Mouse (Mus musculus) embryo, embryonic 10.5 days (tissue): ENCODE results near the gene Zfp825.
"Not testable (repeated sequence)": the region's sequence is repeated elsewhere in the genome, so short reads cannot be mapped to it uniquely, and the experiment has no call there.

Source experiments
- DNase-seq: peaks from one replicate; pipeline ENCODE4 v3.0.0-alpha.2; 2015; ENCODE audit warnings: low spot score

Zfp825 gene

DNA sequence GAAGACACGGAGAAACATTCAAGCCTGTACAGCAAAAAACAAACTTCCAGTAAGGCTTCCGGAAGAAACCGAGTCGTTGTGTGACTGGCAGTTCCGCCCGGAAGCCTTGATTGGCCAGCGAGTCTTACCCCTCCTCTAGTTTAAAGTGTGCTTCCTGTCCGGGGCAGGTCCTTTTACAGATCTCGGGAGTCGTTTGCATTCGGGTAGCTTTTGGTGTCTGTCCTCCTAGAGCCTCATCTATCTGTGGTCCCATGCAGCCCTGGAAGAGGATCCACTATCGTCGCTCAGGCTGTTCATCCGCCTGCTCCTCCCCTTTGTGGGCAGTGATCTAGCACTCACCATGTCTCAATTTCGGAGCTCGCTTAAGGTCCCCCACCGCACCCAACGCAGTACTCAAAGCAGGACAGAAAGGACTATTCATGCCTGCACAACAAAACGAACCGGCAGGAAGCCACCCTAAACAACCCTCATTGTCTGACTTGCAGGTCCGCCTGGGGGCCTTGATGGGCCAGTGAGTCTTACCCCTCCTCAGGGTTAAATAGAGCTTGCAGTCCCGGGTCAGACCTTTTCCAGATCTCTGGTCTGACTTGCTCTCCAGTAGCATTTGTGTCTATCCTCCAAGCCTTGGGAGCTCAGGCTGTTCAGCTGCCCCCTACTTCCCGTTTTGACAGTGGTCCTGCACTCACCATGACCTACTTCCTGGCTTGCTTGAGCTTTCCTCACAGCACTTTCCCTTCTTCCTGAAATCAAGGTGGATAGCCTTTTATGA, at the start of gene Zfp825:
TSS of gene Zfp825 (minus strand) at position 82 of the 769 bp plus-strand sequence.
- peak; percentile 88 for DNase-seq

DNA sequence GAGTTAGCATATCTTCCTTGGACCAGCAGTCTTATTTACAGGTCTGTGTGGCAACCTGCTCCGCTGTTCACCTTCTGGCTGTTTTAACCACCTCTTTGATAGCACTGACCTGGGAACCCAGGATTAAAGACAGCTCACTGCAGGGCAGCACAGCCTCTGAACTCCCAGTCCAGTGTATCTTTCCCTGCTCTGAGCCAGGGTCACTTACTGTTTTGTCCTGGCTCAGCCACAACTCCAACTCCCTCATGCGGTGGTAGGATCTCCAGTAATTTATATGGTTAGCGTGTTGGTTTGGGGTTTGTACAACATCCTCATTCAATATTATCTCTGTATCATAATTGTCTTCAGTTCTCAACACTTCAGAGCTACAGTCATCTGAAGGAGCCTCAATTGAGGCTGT, 41.6 kb upstream of the Zfp825 start:
- DNase-seq, result not testable (repeated sequence)

DNA sequence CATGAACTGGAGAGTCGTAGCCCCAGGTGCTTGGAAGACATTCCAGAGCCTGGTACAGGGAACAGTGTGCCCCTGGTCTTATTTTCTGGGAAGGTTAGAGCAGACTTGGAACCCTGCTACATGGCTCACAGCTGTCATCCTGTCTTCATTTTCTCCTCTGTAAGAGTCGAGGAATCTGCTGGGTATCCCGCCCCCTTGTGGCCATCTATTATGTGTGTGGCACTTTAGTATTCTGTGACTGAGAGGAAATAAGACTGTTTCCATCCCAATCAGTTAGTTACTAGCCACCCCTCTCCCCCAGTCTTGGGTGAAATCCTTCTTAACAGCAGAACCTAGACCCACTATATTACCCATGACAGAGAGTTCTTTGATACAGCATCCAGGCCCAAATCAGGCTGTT, 41.1 kb upstream of the Zfp825 start:
- peak; percentile 85 for DNase-seq

DNA sequence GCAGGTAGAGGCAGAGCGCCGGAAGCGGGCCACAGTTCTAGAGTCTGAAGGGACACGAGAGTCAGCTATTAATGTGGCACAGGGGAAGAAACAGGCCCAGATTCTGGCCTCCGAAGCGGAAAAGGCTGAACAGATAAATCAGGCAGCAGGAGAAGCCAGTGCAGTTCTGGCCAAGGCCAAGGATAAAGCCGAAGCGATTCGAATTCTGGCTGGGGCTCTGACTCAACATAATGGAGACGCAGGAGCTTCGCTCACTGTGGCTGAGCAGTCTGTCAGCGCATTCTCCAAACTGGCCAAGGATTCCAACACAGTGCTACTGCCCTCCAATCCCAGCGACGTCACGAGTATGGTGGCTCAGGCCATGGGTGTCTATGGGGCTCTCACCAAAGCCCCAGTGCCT, 40.3 kb upstream of the Zfp825 start:
- no peak for DNase-seq

DNA sequence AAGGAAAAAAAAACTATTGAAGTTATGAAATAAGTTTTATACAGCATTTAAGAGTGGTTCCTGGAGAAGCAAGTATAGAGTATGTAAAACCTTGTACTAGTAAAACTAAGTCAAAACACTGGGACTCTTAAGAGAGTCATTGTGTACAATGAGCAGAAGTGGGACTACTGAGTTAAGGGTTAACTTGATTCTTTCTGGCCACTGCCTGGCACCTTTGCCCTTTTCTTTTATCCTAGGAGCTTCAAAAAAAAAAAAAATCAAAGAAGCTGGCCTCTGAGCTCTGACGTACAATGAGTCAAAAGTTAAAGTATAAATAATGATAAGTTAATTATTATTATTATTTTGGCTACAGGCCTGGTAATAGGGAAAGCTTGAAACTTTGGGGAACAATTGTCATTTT, 37.5 kb upstream of the Zfp825 start:
- DNase-seq, result not testable (repeated sequence)

DNA sequence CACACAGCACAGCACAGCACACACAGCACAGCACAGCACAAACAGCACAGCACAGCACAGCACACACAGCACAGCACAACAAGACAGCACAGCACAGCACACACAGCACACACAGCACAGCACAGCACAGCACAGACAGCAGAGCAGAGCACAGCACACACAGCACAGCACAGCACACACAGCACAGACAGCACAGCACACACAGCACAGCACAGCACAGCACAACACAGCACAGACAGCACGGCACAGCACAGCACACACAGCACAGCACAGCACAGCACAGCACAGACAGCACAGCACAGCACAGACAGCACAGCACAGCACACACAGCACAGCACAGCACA, 35.6 kb upstream of the Zfp825 start:
- DNase-seq, result not testable (repeated sequence)

DNA sequence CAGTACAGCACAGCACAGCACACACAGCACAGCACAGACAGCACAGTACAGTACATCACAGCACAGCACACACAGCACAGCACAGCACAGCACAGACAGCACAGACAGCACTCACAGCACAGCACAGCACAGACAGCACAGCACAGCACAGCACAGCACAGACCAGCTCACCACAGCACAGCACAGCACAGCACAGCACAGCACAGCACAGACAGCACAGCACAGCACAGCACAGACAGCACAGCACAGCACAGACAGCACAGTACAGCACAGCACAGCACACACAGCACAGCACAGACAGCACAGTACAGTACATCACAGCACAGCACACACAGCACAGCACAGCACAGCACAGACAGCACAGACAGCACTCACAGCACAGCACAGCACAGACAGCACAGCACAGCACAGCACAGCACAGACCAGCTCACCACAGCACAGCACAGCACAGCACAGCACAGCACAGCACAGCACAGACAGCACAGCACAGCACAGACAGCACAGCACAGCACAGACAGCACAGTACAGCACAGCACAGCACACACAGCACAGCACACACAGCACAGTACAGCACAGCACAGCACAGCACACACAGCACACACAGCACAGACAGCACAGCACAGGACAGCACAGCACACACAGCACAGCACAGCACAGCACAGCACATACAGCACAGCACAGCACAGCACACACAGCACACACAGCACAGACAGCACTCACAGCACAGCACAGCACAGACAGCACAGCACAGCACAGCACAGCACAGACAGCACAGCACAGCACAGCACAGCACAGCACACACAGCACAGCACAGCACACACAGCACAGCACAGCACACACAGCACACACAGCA, 35.0 kb upstream of the Zfp825 start:
- not testable (repeated sequence) for DNase-seq

DNA sequence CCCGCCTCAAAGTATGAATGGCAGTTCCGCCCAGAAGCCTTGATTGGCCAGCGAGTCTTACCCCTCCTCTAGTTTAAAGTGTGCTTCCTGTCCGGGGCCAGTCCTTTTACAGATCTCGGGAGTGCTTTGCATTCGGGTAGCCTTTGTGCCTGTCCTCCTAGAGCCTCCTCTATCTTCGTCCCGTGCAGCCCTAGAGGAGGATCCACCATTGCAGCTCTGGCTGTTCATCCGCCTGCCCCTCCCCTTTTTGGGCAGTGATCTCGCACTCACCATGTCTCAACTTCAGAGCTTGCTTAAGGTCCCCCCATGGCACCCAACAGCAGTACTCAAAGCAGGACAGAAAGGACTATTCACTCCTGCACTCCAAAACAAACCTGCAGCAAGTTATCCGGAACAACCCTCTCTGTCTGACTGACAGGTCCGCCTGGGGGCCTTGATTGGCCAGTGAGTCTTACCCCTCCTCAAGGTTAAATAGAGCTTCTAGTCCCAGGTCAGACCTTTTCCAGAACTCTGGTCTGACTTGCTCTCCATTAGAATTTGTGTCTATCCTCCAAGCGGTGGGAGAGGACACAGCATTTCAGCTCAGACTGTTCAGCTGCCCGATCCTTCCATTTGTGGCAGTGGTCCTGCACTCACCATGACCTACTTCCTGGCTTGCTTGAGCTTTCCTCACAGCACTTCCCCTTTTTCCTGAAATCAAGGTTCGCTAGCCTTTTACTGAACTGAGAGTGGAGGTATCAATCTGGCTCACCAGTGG, 28.9 kb upstream of the Zfp825 start:
- DNase-seq, result peak; percentile 84

DNA sequence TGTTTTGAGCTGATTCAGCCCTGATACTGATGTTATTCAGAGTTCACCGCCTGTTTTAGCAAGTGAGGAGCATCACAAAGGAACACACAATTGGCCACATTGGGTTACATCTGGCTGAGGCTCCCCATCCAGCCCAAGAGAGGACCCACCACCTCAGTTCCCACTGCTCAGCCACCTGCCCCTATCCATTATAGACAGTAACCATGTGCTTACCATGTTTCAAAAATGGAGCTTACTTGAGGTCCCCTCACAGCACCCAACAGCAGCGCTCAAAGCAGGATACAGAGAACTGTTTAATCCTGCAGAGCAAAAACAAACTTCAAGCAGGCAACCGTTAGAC, 28.3 kb upstream of the Zfp825 start:
- DNase-seq, result not testable (repeated sequence)

DNA sequence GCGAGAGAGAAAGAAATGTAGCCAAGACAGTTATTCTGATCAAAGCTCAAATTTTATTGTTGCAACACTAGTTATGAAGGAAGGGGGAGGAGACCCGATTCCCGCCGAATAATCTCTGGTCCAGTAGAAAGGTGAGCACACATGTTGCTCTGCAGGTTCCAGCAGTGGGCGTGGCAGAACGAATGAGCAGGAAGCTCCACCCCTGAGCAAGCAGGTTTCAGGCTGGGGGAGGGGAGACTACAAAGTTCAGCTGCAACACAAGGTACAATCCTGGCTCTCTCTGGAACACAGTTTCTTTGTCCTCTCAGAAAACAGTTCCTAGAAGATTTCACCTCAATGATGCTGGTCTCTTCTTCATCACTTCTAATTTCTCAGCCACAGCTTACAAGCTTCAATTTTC, 14.2 kb upstream of the Zfp825 start:
- DNase-seq, result not testable (repeated sequence)

DNA sequence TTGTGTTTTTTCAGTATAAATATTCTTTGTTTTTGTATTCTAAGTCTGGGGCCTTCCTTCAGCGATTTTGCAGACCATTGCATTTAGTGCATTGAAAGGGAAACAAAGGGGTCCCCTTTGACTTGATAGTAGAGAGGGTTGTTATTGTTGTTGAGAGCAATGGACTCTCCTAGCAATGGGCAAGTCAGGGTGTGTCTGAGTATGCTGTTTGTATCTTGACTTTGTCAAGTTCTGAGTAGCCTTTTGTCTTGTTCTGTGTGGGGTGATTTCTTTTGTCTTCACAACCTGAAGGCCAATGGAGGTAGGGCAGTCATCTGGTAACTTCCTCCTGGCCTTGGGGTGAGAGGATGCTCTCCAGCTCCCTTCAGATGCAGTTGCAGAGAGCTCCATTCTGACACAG, 9.1 kb upstream of the Zfp825 start:
- DNase-seq, result not testable (repeated sequence)

DNA sequence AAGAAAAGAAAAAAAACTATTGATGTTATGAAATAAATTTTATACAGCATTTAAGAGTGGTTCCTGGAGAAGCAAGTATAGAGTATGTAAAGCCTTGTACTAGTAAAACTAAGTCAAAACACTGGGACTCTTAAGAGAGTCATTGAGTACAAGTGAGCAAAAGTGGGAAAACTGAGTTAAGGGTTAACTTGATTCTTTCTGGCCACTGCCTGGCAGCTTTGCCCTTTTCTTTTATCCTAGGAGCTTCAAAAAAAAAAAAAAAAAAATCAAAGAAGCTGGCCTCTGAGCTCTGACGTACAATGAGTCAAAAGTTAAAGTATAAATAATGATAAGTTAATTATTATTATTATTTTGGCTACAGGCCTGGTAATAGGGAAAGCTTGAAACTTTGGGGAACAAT, 5.9 kb upstream of the Zfp825 start:
- DNase-seq, result not testable (repeated sequence)

DNA sequence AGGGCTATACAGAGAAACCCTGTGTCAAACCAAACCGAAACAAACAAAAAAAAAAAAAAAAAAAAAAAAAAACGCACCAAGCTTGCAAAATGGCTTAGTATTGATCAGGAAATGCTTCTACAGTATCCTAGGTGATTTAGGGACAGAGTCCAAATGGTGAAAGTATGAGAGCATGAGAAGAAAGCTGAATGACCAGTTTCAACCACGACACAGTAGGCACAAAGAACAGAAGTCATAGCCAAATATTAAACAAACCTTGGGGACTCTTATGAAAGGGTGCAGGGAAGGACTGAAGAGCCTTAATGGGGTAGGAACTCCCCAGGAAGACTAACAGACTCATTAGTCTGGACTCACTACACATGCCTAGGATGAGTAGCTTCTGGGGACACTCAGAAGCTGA, 9.5 kb downstream of the Zfp825 start:
- DNase-seq, result not testable (repeated sequence)

DNA sequence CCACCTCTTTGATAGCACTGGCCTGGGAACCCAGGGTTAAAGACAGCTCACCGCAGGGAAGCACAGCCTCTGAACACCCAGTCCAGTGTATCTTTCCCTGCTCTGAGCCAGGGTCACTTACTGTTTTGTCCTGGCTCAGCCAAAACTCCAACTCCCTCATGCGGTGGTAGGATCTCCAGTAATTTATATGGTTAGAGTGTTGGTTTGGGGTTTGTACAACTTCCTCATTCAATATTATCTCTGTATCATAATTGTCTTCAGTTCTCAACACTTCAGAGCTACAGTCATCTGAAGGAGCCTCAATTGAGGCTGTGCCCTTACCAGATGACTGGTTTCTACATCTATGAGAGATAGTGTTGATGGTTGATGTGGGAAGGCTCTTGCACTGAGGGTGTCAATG, 22.3 kb downstream of the Zfp825 start:
- not testable (repeated sequence) for DNase-seq

DNA sequence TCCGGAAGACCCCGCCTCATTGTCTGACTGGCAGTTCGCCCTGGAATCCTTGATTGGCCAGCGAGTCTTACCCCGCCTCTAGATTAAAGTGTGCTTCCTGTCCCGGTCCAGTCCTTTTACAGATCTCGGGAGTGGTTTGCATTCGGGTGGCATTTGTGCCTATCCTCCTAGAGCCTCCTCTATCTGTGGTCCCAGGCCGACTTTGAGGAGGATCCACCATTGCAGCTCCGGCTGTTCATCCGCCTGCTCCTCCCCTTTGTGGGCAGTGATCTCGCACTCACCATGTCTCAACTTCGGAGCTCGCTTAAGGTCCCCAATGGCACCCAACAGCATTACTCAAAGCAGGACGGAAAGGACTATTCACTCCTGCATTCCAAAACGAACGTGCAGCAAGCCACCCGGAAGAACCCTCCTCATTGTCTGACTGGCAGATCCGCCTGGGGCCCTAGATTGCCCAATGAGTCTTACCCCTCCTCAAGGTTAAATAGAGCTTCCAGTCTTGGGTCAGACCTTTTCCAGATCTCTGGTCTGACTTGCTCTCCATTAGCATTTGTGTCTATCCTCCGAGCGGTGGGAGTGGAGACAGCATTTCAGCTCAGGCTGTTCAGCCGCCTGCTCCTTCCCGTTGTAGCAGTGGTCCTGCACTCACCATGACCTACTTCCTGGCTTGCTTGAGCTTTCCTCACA, 30.9 kb downstream of the Zfp825 start:
- peak; percentile 91 for DNase-seq

DNA sequence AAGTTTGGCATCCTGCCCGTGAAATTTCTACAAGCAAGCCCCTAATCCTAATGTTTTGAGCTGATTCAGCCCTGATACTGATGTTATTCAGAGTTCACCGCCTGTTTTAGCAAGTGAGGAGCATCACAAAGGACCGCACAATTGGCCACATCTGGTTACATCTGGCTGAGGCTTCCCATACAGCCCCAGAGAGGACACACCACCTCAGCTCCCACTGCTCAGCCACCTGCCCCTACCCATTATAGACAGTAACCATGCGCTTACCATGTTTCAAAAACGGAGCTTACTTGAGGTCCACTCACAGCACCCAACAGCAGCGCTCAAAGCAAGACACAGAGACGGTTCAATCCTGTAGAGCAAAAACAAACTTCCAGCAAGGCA, 31.5 kb downstream of the Zfp825 start:
- not testable (repeated sequence) for DNase-seq

DNA sequence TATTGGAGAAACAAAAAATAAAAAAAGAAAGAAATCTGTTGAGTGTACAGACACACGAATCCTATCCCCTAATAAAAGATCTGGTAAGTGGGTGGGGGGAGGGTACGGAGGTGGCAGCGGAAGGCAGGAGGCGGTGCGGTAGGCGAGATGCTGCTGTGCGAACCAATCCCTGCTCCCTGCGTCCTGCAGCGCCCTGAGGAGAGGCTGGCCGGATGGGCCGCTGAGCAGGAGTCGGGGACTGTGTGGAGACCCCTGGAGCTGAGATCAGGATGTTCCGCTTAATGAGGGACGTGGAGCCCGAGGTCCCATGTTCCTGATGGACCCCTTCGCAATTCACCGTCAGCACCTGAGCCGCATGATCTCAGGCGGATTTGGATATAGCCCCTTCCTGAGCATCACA, 53.9 kb downstream of the Zfp825 start:
- DNase-seq, result no peak
